Mouse (Mus musculus) embryonic fibroblast, embryonic 13.5 days (primary cell): Measurements from ENCODE around the gene Lrrc8c. TPM values are rescaled to one million over a fixed set of nuclear protein-coding genes. Genes with fewer than 3 reads are reported as not detected.

Experiments used
- H3K27ac ChIP-seq: 2 replicates; pipeline ENCODE4 v1.5.1; 2012; ENCODE audit warnings: low read length, control low read depth, inconsistent platforms; ENCODE audit not compliant: insufficient read depth
- H3K4me1 ChIP-seq: 2 replicates; pipeline ENCODE4 v1.6.1; 2011; ENCODE audit warnings: low read length; ENCODE audit not compliant: control insufficient read depth, insufficient read depth
- H3K4me3 ChIP-seq: 2 replicates; pipeline ENCODE4 v1.5.1; 2011; ENCODE audit warnings: mild to moderate bottlenecking, control low read depth, low read length; ENCODE audit not compliant: insufficient read depth
- CTCF ChIP-seq: IDR thresholded peaks from 2 replicates; pipeline ENCODE4 v1.5.1; 2011; ENCODE audit warnings: mild to moderate bottlenecking, control low read depth, low read length, moderate library complexity, borderline replicate concordance; ENCODE audit not compliant: insufficient read depth
- POLR2A ChIP-seq: IDR thresholded peaks from 2 replicates; pipeline ENCODE4 v1.6.1; 2011; ENCODE audit warnings: low read depth, mild to moderate bottlenecking, control low read depth, low read length, moderate library complexity
- polyA plus RNA-seq: library from polyadenylated mRNA; stranded (reverse); fragments of >200 nt; gene quantifications from 2 replicates; pipeline ENCODE4 v1.2.4, GENCODE M21; 2011; ENCODE audit warnings: low read depth; ENCODE audit not compliant: missing spikeins, insufficient read length

The Lrrc8c gene
- polyA plus RNA-seq, 1 experiment = 47.1 TPM

DNA sequence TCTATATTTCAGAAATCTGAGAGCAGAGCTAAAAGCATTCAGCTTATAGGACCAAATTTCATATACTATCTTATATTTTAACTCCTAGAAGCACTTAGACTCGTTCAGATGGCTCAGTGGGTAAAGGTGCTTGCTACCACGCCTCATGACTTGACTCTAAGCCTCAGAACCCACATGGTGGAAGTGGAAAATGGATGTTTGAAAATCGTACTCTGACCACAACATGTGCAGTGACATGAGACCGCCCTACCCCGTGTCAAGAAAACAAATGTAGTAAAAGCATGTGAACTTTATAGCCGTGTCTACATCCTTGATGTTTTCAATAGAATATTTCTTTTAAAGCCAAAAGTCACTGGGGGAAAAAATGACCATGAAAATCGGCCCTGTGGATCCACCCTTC is 21.9 kb downstream of the Lrrc8c start:
- Histone ChIP-seq H3K4me1 (no peaks in the 10 kb centered on the region), H3K27ac (no peak overlapping the region), H3K4me3 (no peak overlapping the region)
- TF ChIP-seq CTCF = no peak

- H3K4me1 ChIP-seq = no peaks in the 10 kb centered on the region
- H3K4me3 ChIP-seq = no peak overlapping the region
- H3K27ac ChIP-seq = no peak overlapping the region
- TF ChIP-seq CTCF = no peak
- no peak for TF ChIP-seq POLR2A
These were observed 25.9 kb downstream of the Lrrc8c start for GRCm38 (mm10) chr5:105545126-105545525.

DNA sequence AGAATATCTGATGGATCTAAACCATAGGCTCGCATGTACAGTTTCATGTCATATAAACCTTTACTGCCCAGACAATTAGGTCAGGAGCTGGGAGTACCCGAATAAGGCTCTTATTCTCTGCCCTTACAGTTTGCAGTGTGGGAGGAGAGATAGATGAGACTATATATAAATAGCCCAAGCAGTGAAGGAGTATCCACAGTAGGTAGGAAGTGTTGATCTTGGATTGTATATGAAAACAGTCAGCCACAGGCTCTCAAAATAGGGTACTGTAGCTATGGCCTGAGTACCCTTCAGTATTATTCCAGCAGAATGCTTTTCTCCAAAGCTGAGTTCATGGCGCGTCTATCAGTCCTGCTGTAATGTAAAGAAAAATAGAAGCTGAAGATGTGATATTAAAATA is 27.9 kb downstream of the Lrrc8c start:
- Histone ChIP-seq H3K4me1 (no peaks in the 10 kb centered on the region), H3K4me3 (no peak overlapping the region), H3K27ac (no peak overlapping the region)
- TF ChIP-seq POLR2A = no peak
- TF ChIP-seq CTCF = no peak

DNA sequence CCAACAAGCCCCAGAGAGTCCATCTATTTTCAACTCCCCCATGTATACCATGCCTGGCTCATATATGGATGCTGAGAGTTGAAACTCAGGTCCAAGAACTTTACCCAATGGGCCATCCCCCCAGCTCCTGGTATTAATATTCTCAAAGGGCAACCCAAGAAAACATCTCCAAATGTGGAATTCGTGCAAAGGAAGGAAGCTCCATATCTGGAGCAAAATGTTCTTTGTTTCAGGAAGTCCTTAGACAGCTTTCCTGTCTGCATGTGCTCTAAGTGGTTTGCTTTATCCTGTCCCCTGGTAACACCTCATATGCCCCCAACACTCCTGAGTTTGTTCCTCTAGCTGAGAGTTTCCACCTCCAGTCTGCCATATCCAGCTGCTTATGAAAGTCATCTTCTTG is 32.6 kb downstream of the Lrrc8c start:
- Histone ChIP-seq H3K4me3 (no peak overlapping the region), H3K27ac (no peak overlapping the region), H3K4me1 (no peaks in the 10 kb centered on the region)
- TF ChIP-seq POLR2A = no peak
- no peak for TF ChIP-seq CTCF

DNA sequence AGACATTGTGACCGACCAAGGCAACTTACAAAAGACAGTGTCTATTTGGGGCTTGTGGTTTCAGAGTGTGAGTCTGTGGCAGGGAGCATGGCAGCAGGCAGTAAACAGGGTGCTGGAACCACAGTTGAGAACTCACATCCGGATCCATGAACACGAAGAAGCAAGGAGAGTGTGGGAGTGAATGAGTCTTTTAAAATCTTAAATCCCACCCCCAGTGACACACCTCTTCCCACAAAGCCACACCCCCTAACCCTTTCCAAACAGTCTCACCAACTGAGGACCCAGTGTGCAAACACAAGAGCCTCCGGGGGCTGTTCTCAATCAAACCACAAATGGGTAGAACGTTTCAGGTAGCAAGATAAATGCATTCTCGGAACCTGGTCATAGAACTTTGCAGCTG is 37.1 kb downstream of the Lrrc8c start:
- Histone ChIP-seq H3K4me1 (no peaks in the 10 kb centered on the region), H3K27ac (no peak overlapping the region), H3K4me3 (no peak overlapping the region)
- no peak for TF ChIP-seq POLR2A
- TF ChIP-seq CTCF = no peak

- Histone ChIP-seq H3K4me3 (no peak overlapping the region), H3K27ac (no peak overlapping the region), H3K4me1 (no peaks in the 10 kb centered on the region)
- TF ChIP-seq POLR2A (no peak), CTCF (no peak)
These were observed 38.2 kb downstream of the Lrrc8c start for GRCm38 (mm10) chr5:105557346-105557745.

GRCm38 (mm10) chr5:105557777-105558240 is 38.6 kb downstream of the Lrrc8c start:
- TF ChIP-seq POLR2A (no peak), CTCF (no peak)
- H3K4me3 ChIP-seq = no peak overlapping the region
- no peaks in the 10 kb centered on the region for H3K4me1 ChIP-seq
- H3K27ac ChIP-seq = no peak overlapping the region

- no peaks in the 10 kb centered on the region for H3K4me1 ChIP-seq
- H3K4me3 ChIP-seq = no peak overlapping the region
- no peak overlapping the region for H3K27ac ChIP-seq
- no peak for TF ChIP-seq POLR2A
- no peak for TF ChIP-seq CTCF
These were observed 39.3 kb downstream of the Lrrc8c start for GRCm38 (mm10) chr5:105558517-105558916.

DNA sequence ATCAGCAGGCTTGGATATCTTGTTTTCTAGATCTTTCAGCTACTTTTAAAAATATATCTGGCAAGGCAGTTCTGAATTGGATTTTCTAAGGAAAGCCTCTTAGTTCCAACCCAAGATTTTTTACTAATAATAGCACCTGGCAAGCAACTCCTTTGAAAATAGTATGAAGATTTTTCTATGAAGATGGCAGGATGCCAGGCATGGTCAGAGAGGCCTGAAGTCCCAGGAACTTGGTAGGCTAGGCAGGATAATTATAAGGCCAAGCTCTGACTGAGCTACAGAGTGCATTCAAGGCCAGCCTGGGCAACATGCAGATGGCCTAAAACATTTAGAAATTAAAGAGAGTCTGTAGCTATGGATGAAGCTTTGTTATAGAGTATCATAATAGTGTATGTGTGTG is 42.7 kb downstream of the Lrrc8c start:
- Histone ChIP-seq H3K27ac (no peak overlapping the region), H3K4me1 (no peaks in the 10 kb centered on the region), H3K4me3 (no peak overlapping the region)
- TF ChIP-seq CTCF (no peak), POLR2A (no peak)

- Histone ChIP-seq H3K4me3 (no peak overlapping the region), H3K4me1 (peaks cover 5% of the 10 kb centered on the region), H3K27ac (no peak overlapping the region)
- TF ChIP-seq CTCF = no peak
- no peak for TF ChIP-seq POLR2A
These were observed 45.6 kb downstream of the Lrrc8c start for GRCm38 (mm10) chr5:105564761-105565160.

DNA sequence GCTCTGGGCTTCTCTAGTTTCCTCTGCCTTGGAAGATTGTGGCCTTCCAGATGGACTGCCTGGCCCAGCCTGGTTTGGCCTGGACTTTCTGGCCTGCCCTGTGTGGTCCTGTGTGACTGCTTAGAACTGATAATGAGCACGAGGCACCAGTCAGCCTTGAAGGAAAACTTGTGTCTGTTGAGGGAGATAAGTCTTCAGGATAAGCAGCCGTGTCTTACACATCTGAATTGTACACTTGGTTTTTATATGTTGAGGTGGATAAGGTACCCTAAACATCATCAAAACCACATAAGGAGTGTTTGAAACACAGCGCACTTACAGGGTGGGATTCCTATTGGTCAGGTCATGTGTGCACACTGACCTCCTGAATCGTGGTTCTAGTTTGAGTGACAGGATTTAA is 46.6 kb downstream of the Lrrc8c start:
- Histone ChIP-seq H3K27ac (0 out of 2 replicates have a peak overlapping the region, but pooled peaks have one; percentile 4), H3K4me1 (peaks cover 5% of the 10 kb centered on the region)
- TF ChIP-seq CTCF (no peak), POLR2A (no peak)

More for the DNA sequence above, 46.6 kb downstream of the Lrrc8c start:
- H3K4me3 ChIP-seq = no peak overlapping the region
